Mouse (Mus musculus): ENCODE data around the gene Zfp639.

GRCm38 (mm10) chr3:32492097-32493090 lies 17.7 kb upstream of the Zfp639 start, which contains the start of gene Kcnmb3:
- TF ChIP-seq MAX (IDR thresholded peaks at IDR 0.05; ENCODE audit: low read depth), result no peak
- TF ChIP-seq TCF12 (IDR thresholded peaks at IDR 0.05; ENCODE audit: insufficient read depth, poor library complexity, severe bottlenecking), result no peak
- TF ChIP-seq POLR2A (IDR thresholded peaks at IDR 0.05; ENCODE audit: insufficient read length, low read depth), result no peak
- no peak for TF ChIP-seq E2F4 (IDR thresholded peaks at IDR 0.05; ENCODE audit: insufficient read depth)
- TF ChIP-seq POLR2AphosphoS2 (IDR thresholded peaks at IDR 0.05; ENCODE audit: insufficient read length, low read depth), result no peak
- no peak for TF ChIP-seq USF1 (IDR thresholded peaks at IDR 0.05; ENCODE audit: low read depth)
- TF ChIP-seq MYOG (IDR thresholded peaks at IDR 0.05; ENCODE audit: control insufficient read depth in 1 of 3, insufficient read depth in 1 of 3, insufficient read length in 2 of 3, low read depth in 2 of 3), result no peak
